In the genomic region with DNA sequence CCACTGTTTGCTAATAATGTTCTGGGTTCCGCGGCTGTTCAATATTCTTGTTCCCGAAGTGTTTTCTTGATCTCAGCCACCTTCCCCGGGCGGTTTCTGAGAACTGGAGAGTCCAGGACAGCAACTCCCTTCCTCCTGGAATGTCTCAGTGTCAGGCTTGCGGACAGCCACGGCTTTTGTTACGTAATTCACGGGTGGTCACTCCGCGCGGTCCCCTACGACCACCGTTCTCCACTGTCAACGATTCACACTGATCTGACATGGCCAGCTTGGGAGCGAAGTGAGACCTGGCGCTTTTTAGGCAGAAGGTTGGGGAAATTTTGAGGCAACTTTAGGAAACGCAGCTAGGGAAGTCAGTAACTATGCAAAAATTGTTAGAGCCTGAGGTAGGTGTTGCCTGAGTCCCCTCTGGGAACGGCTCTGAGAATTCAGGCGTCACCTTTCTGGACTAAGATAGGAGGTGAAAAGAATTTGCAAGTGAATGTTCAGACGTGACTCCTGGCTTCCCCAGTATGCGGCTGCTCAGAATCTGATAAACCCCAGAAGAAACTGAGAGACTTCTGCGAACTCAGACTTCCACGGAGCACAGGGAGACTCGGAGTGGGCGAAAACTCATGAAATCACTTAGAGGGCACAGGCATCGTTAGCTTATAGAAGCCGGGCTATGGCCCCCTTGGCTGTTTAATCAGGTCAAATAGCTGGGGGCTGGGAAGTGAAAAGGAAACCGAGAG, we compare ENCODE assay signal across 8 mouse cellular contexts. TPM values are rescaled to one million over a fixed set of nuclear protein-coding genes. Genes with fewer than 3 reads are reported as not detected.
DNase-seq lines count a peak whose midpoint lies in the region; ATAC-seq and TF ChIP-seq lines count a peak whose summit lies in the region.

No protein-coding gene starts in this region.

- no peaks in the 10 kb centered on the region; the same call in 1 of the 2 replicates for H3K27me3 ChIP-seq in forebrain, embryonic 15.5 days
- H3K27me3 ChIP-seq in intestine, postnatal 0 days (replicated peaks; ENCODE audit: control insufficient read depth, insufficient read depth, low read length), result no peaks in the 10 kb centered on the region; the same call in 1 of the 2 replicates
- no peaks in the 10 kb centered on the region for H3K27me3 ChIP-seq in small intestine, adult 2 months (ENCODE audit: control insufficient read depth, insufficient read depth, low read length)

- under 1% methylated on average over 29 of the region's 29 CpGs for WGBS in forebrain, embryonic 15.5 days
- under 1% methylated on average over 29 of the region's 29 CpGs for WGBS in intestine, postnatal 0 days
- WGBS in lung, adult 2 months, result 1% methylated on average over 29 of the region's 29 CpGs
- under 1% methylated on average over 29 of the region's 29 CpGs for WGBS in small intestine, adult 2 months

- H3K4me3 ChIP-seq in forebrain, embryonic 15.5 days, result peak overlapping the region; percentile 60
- H3K4me3 ChIP-seq in intestine, postnatal 0 days (ENCODE audit: low read depth, low read length), result peak overlapping the region; percentile 81
- H3K4me3 ChIP-seq in lung, adult 2 months (replicated peaks; ENCODE audit: extremely low read depth, low read depth, low read length), result peak overlapping the region; percentile 67
- peak overlapping the region; percentile 70 for H3K4me3 ChIP-seq in small intestine, adult 2 months (ENCODE audit: low read depth, low read length)

- no peak for TF ChIP-seq POLR2A in lung, adult 2 months (IDR thresholded peaks at IDR 0.05; ENCODE audit: borderline replicate concordance, extremely low read depth, low read depth, low read length)
- TF ChIP-seq POLR2A in small intestine, adult 2 months (IDR thresholded peaks at IDR 0.05; ENCODE audit: low read depth, low read length), result no peak

- H3K9ac ChIP-seq in forebrain, embryonic 15.5 days (replicated peaks), result 0 out of 2 replicates have a peak overlapping the region, but pooled peaks have one; percentile 22
- H3K9ac ChIP-seq in intestine, postnatal 0 days (ENCODE audit: low read depth, low read length), result peak overlapping the region; percentile 28; the same call in 1 of the 2 replicates

- no peak for TF ChIP-seq CTCF in intestine, postnatal 0 days (IDR thresholded peaks at IDR 0.05; ENCODE audit: low read depth)
- no peak for TF ChIP-seq CTCF in lung, adult 2 months (IDR thresholded peaks at IDR 0.05; ENCODE audit: insufficient read depth, low read length)
- no peak for TF ChIP-seq CTCF in small intestine, adult 2 months (IDR thresholded peaks at IDR 0.05; ENCODE audit: extremely low read depth, insufficient read length, insufficient replicate concordance, low read depth, low read length)

- peaks cover 29% of the 10 kb centered on the region for H3K4me1 ChIP-seq in forebrain, embryonic 15.5 days
- no peaks in the 10 kb centered on the region for H3K4me1 ChIP-seq in intestine, postnatal 0 days (replicated peaks; ENCODE audit: control insufficient read depth, insufficient read depth, low read length)
- H3K4me1 ChIP-seq in lung, adult 2 months (ENCODE audit: control insufficient read depth, insufficient read depth, low read length), result peaks cover 2% of the 10 kb centered on the region; the same call in 1 of the 2 replicates
- H3K4me1 ChIP-seq in small intestine, adult 2 months (ENCODE audit: control insufficient read depth, insufficient read depth, insufficient read length, low read length), result no peaks in the 10 kb centered on the region

- peak overlapping the region; percentile 94 for H3K4me2 ChIP-seq in forebrain, embryonic 15.5 days (replicated peaks)
- H3K4me2 ChIP-seq in intestine, postnatal 0 days (replicated peaks; ENCODE audit: low read depth), result peak overlapping the region; percentile 98

- H3K36me3 ChIP-seq in forebrain, embryonic 15.5 days, result no peaks in the 10 kb centered on the region
- no peaks in the 10 kb centered on the region for H3K36me3 ChIP-seq in intestine, postnatal 0 days (ENCODE audit: control insufficient read depth, insufficient read depth)
- H3K36me3 ChIP-seq in small intestine, adult 2 months (ENCODE audit: control insufficient read depth, insufficient read depth, low read length), result no peaks in the 10 kb centered on the region

- ATAC-seq in forebrain, embryonic 15.5 days (replicated peaks), result no peak
- ATAC-seq in intestine, postnatal 0 days, result no peak

- DNase-seq in thymus, postnatal 25 days, result peak; percentile 2
- no peak for DNase-seq in thymus, adult 18-20 months
- DNase-seq in cerebellum, adult 18-20 months, result peak; percentile 52 to 64
- DNase-seq in lung, adult 2 months, result peak; percentile 37
- no peak for DNase-seq in right cerebral cortex, postnatal 14 days

- no peak overlapping the region for H3K27ac ChIP-seq in forebrain, embryonic 15.5 days (replicated peaks)
- peak overlapping the region; percentile 83 for H3K27ac ChIP-seq in intestine, postnatal 0 days (ENCODE audit: low read depth, low read length)
- peak overlapping the region; percentile 1; the same call in 1 of the 2 replicates for H3K27ac ChIP-seq in small intestine, adult 2 months (ENCODE audit: insufficient read depth, low read depth, low read length)

- no peaks in the 10 kb centered on the region for H3K9me3 ChIP-seq in forebrain, embryonic 15.5 days
- H3K9me3 ChIP-seq in intestine, postnatal 0 days (ENCODE audit: control insufficient read depth), result no peaks in the 10 kb centered on the region

RNA-seq across cellular contexts. Expression of gene Dpf3, which starts 0.9 kb away (rescaled TPM):
- 9.8 and 11.2 TPM in 2 replicates for polyA plus RNA-seq in forebrain, embryonic 15.5 days (2015; fragmentation: Nextera tagmentation; extraction: Ambion mirVana)
- 5.1 and 5.9 TPM in 2 replicates for polyA plus RNA-seq in intestine, postnatal 0 days (2015; fragmentation: Nextera tagmentation; extraction: Ambion mirVana)
- 0.69 and 1.2 TPM in 2 replicates for polyA plus RNA-seq in lung, adult 2 months (2012; rRNA removed)
- polyA plus RNA-seq in small intestine, adult 2 months (2012; rRNA removed), result 1.7 and 10.0 TPM in 2 replicates

RNA-seq across cellular contexts. Expression of gene Dcaf4, which starts 31.9 kb away (rescaled TPM):
- 47.6 and 48.4 TPM in 2 replicates for polyA plus RNA-seq in forebrain, embryonic 15.5 days (2015; fragmentation: Nextera tagmentation; extraction: Ambion mirVana)
- 7.3 and 7.4 TPM in 2 replicates for polyA plus RNA-seq in intestine, postnatal 0 days (2015; fragmentation: Nextera tagmentation; extraction: Ambion mirVana)
- polyA plus RNA-seq in lung, adult 2 months (2012; rRNA removed), result 10.1 and 19.5 TPM in 2 replicates
- polyA plus RNA-seq in small intestine, adult 2 months (2012; rRNA removed), result 4.7 and 9.3 TPM in 2 replicates

Comparison
In these comparisons a context has a peak if more than half of its experiments do, and no peak if none do; other contexts are left out.
1. DNase-seq: peak in thymus, postnatal 25 days (single experiment), cerebellum, adult 18-20 months (2 of 2) and lung, adult 2 months (single experiment); none in thymus, adult 18-20 months (0 of 2) and right cerebral cortex, postnatal 14 days (single experiment).
2. Peak in every context shown above with its lines, with median percentiles within 50 percentile points of each other: H3K4me3 ChIP-seq.